ENCODE assay signal across 8 mouse cellular contexts in genomic region chr5:88566034-88566841, GRCm38 (mm10). TPM values are rescaled to one million over a fixed set of nuclear protein-coding genes. Genes with fewer than 3 reads are reported as not detected.
A peak's percentile ranks its signal among the peaks of the same experiment; 100 is the strongest.
DNase-seq lines count a peak whose midpoint lies in the region; ATAC-seq and TF ChIP-seq lines count a peak whose summit lies in the region.

No protein-coding gene starts in this region.

- peaks cover 19% of the 10 kb centered on the region for H3K79me3 ChIP-seq in C2C12 (ENCODE audit: low read depth)

- H3K27ac ChIP-seq in forebrain, embryonic 11.5 days (ENCODE audit: low read depth, low read length), result no peak overlapping the region; the same call in 1 of the 2 replicates
- H3K27ac ChIP-seq in liver, embryonic 11.5 days (ENCODE audit: low read depth, low read length), result peak overlapping the region; percentile 85

- no peaks in the 10 kb centered on the region for H3K4me1 ChIP-seq in forebrain, embryonic 11.5 days (replicated peaks; ENCODE audit: control insufficient read depth, insufficient read depth, low read length)
- H3K4me1 ChIP-seq in liver, embryonic 11.5 days (replicated peaks; ENCODE audit: control insufficient read depth, insufficient read depth, low read length), result peaks cover 4% of the 10 kb centered on the region; the same call in 1 of the 2 replicates

- 15% methylated on average over 14 of the region's 14 CpGs for WGBS in forebrain, embryonic 11.5 days
- WGBS in liver, embryonic 11.5 days, result 3% methylated on average over 14 of the region's 14 CpGs

- H3K9me3 ChIP-seq in forebrain, embryonic 11.5 days (ENCODE audit: control insufficient read depth, low read length), result no peaks in the 10 kb centered on the region
- no peaks in the 10 kb centered on the region for H3K9me3 ChIP-seq in liver, embryonic 11.5 days (ENCODE audit: control insufficient read depth, low read length)

- peak overlapping the region; percentile 19 for H3ac ChIP-seq in C2C12 (ENCODE audit: control insufficient read depth, insufficient read length, low read depth)

- H3K79me2 ChIP-seq in C2C12 (ENCODE audit: control insufficient read depth, insufficient read depth), result peaks cover 50% of the 10 kb centered on the region

- peak overlapping the region; percentile 66 for H3K4me3 ChIP-seq in C2C12 (ENCODE audit: insufficient read depth, poor library complexity, severe bottlenecking)
- H3K4me3 ChIP-seq in forebrain, embryonic 11.5 days (ENCODE audit: low read depth, low read length), result peak overlapping the region; percentile 87
- H3K4me3 ChIP-seq in liver, embryonic 11.5 days (ENCODE audit: low read depth, low read length), result peak overlapping the region; percentile 90

- peaks cover 3% of the 10 kb centered on the region for H3K36me3 ChIP-seq in C2C12 (ENCODE audit: control insufficient read depth, insufficient read depth)
- H3K36me3 ChIP-seq in forebrain, embryonic 11.5 days (ENCODE audit: control insufficient read depth, insufficient read depth, low read length), result no peaks in the 10 kb centered on the region
- H3K36me3 ChIP-seq in liver, embryonic 11.5 days (ENCODE audit: control insufficient read depth, insufficient read depth, low read length), result no peaks in the 10 kb centered on the region
- no peaks in the 10 kb centered on the region for H3K36me3 ChIP-seq in splenic B cell, adult 2 months (ENCODE audit: control insufficient read depth, insufficient read depth, low read length, poor library complexity, severe bottlenecking)

- DNase-seq in embryo, embryonic 10 days (ENCODE audit: low spot score), result peak; percentile 18
- no peak for DNase-seq in embryo, embryonic 9.5 days (ENCODE audit: extremely low spot score)
- peak; percentile 34 for DNase-seq in forebrain, embryonic 11.5 days (ENCODE audit: low spot score)
- DNase-seq in liver, embryonic 11.5 days (ENCODE audit: low spot score), result peak; percentile 42
- DNase-seq in splenic B cell, adult 2 months (ENCODE audit: low read depth, low spot score), result peak; percentile 38
- no peak for DNase-seq in urinary bladder, adult 2 months (ENCODE audit: low spot score)
- no peak for DNase-seq in thymus, postnatal 4 days

- no peak for TF ChIP-seq CTCF in C2C12 (IDR thresholded peaks at IDR 0.05; ENCODE audit: control insufficient read depth, insufficient read depth, insufficient read length)

- H3K9ac ChIP-seq in forebrain, embryonic 11.5 days (ENCODE audit: low read length), result peak overlapping the region; percentile 91
- H3K9ac ChIP-seq in liver, embryonic 11.5 days (ENCODE audit: low read depth, low read length), result peak overlapping the region; percentile 78

- no peaks in the 10 kb centered on the region for H3K27me3 ChIP-seq in C2C12 (ENCODE audit: control insufficient read depth, insufficient read depth, insufficient read length)
- no peaks in the 10 kb centered on the region for H3K27me3 ChIP-seq in forebrain, embryonic 11.5 days (ENCODE audit: control insufficient read depth, insufficient read depth, low read length)
- H3K27me3 ChIP-seq in liver, embryonic 11.5 days (replicated peaks; ENCODE audit: control insufficient read depth, insufficient read depth, low read length), result no peaks in the 10 kb centered on the region
- no peaks in the 10 kb centered on the region for H3K27me3 ChIP-seq in splenic B cell, adult 2 months (ENCODE audit: control insufficient read depth, insufficient read depth, low read length, poor library complexity, severe bottlenecking)

- ATAC-seq in forebrain, embryonic 11.5 days (replicated peaks; ENCODE audit: low FRiP score), result no peak
- peak; percentile 56 for ATAC-seq in liver, embryonic 11.5 days (replicated peaks; ENCODE audit: low FRiP score)

- peak overlapping the region; percentile 67 for H3K4me2 ChIP-seq in forebrain, embryonic 11.5 days (ENCODE audit: low read depth, low read length, severe bottlenecking)
- peak overlapping the region; percentile 87 for H3K4me2 ChIP-seq in liver, embryonic 11.5 days

TF ChIP-seq in C2C12, 6 proteins besides CTCF, POLR2A, EP300 and RAD21:
- TF ChIP-seq FOSL1 (IDR thresholded peaks at IDR 0.05; ENCODE audit: insufficient read depth, low read length, poor library complexity, severe bottlenecking) (no peak), MAX (IDR thresholded peaks at IDR 0.05) (no peak), CEBPB (IDR thresholded peaks at IDR 0.05; ENCODE audit: low read depth) (no peak), MYOG (IDR thresholded peaks at IDR 0.05; ENCODE audit: control insufficient read depth, extremely low read depth, insufficient read length) (no peak), USF1 (IDR thresholded peaks at IDR 0.05; ENCODE audit: low read depth) (no peak), MYOD1 (IDR thresholded peaks at IDR 0.05; ENCODE audit: control insufficient read depth, insufficient read length, low read depth) (no peak)
TF ChIP-seq in C2C12: peak in this region for 0.

RNA-seq across cellular contexts. Expression of gene Rufy3, which starts 1.4 kb away (rescaled TPM):
- 3.5 TPM for polyA plus RNA-seq in C2C12 (2012; fragmentation: generic; extraction: Trizol)
- 96.8 and 96.9 TPM in 2 replicates for polyA plus RNA-seq in forebrain, embryonic 11.5 days (2014; fragmentation: Nextera tagmentation; extraction: Ambion mirVana)
- polyA plus RNA-seq in liver, embryonic 11.5 days (2014; fragmentation: Nextera tagmentation; extraction: Ambion mirVana), result 9.1 and 10.7 TPM in 2 replicates
- polyA plus RNA-seq in urinary bladder, adult 2 months (2012; rRNA removed), result 21.6 and 23.3 TPM in 2 replicates

RNA-seq across cellular contexts. Expression of gene Utp3, which starts 12.0 kb away (rescaled TPM):
- 43.7 TPM for polyA plus RNA-seq in C2C12 (2012; fragmentation: generic; extraction: Trizol)
- 74.4 and 77.6 TPM in 2 replicates for polyA plus RNA-seq in forebrain, embryonic 11.5 days (2014; fragmentation: Nextera tagmentation; extraction: Ambion mirVana)
- 74.5 and 77.7 TPM in 2 replicates for polyA plus RNA-seq in liver, embryonic 11.5 days (2014; fragmentation: Nextera tagmentation; extraction: Ambion mirVana)
- 36.2 and 45.2 TPM in 2 replicates for polyA plus RNA-seq in urinary bladder, adult 2 months (2012; rRNA removed)

RNA-seq across cellular contexts. Expression of gene Jchain, which starts 38.5 kb away (rescaled TPM):
- not detected for polyA plus RNA-seq in C2C12 (2012; fragmentation: generic; extraction: Trizol)
- 0.48 TPM in 1 of 2 replicates, not detected in the other for polyA plus RNA-seq in forebrain, embryonic 11.5 days (2014; fragmentation: Nextera tagmentation; extraction: Ambion mirVana)
- polyA plus RNA-seq in liver, embryonic 11.5 days (2014; fragmentation: Nextera tagmentation; extraction: Ambion mirVana), result 0.23 TPM in 1 of 2 replicates, not detected in the other
- 1.0 and 1.3 TPM in 2 replicates for polyA plus RNA-seq in urinary bladder, adult 2 months (2012; rRNA removed)

Comparison
In these comparisons a context has a peak if more than half of its experiments do, and no peak if none do; other contexts are left out.
1. DNase-seq: peak in embryo, embryonic 10 days (single experiment), forebrain, embryonic 11.5 days (single experiment), liver, embryonic 11.5 days (single experiment) and splenic B cell, adult 2 months (single experiment); none in embryo, embryonic 9.5 days (single experiment), urinary bladder, adult 2 months (single experiment) and thymus, postnatal 4 days (single experiment).
2. Peak in every context shown above with its lines, with median percentiles within 50 percentile points of each other: H3K4me3 ChIP-seq.